Mouse (Mus musculus) E14TG2a.4 (cell line): ENCODE data around the gene Acot2.

Experiments
- CTCF ChIP-seq: conservative IDR thresholded peaks from 2 replicates; pipeline ENCODE4 v1.5.1; 2014; ENCODE audit warnings: low read length
- NANOG ChIP-seq: IDR thresholded peaks from 2 replicates; pipeline ENCODE4 v1.6.1; 2014; ENCODE audit warnings: borderline replicate concordance, low read length, mixed read lengths
- POU5F1 ChIP-seq: IDR thresholded peaks from 2 replicates; pipeline ENCODE4 v1.6.1; 2014; ENCODE audit warnings: low read length, borderline replicate concordance

DNA sequence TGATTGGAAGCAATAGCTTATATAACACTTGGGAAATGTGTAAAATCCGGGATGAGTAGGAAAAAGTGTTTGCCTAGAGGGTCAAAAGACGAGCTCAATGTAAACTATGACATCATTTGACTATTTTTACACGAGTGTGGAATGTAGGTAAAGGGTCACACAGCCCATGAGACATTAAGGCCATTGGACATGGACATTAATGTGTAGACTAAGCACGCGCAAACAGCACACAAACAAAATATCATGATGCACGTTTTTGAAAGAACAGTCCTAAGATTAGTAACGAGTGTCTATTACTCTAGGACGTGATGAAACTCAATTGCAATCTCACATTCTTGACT is 449 bp upstream of the Acot2 start:
- TF ChIP-seq CTCF (no peak), NANOG (no peak), POU5F1 (no peak)
